Mouse (Mus musculus) urinary bladder, postnatal 10 days (tissue): ENCODE data around the gene Olfr945.

Experiments
- DNase-seq: peaks from one replicate; pipeline ENCODE4 v3.0.0; 2022; ENCODE audit warnings: low spot score

The Olfr945 gene

GRCm38 (mm10) chr9:39276718-39277117, at the start of gene Olfr945:
Gene Olfr945, minus strand, starts transcription at chr9:39276818.
- no peak for DNase-seq

- DNase-seq, result no peak
Measured at GRCm38 (mm10) chr9:39325945-39326344, 49.3 kb upstream of the Olfr945 start, which contains the start of gene Olfr948. Gene Olfr948, minus strand, starts transcription at chr9:39326045.

GRCm38 (mm10) chr9:39287136-39287535, 10.5 kb upstream of the Olfr945 start:
- no peak for DNase-seq

- no peak for DNase-seq
Measured at GRCm38 (mm10) chr9:39249894-39250293, 26.7 kb downstream of the Olfr945 start, which contains the start of gene Olfr1537. Gene Olfr1537, minus strand, starts transcription at chr9:39249994.
